Mouse (Mus musculus) heart, adult 9 months (tissue): ENCODE measurements around the gene Cox17.

Experiments used
- DNase-seq, 2 experiments: peaks; one replicate each; pipeline ENCODE4 v3.0.0; 2022; ENCODE audit warnings: low spot score in 2 of 2

Cox17 gene

GRCm38 (mm10) chr16:38348217-38348761 is 1.5 kb downstream of the Cox17 start:
- no peak for DNase-seq

GRCm38 (mm10) chr16:38349881-38350280 is 3.1 kb downstream of the Cox17 start:
- no peak for DNase-seq

GRCm38 (mm10) chr16:38350361-38350855 is 3.6 kb downstream of the Cox17 start:
- DNase-seq, result peak; percentile 82 to 84

DNA sequence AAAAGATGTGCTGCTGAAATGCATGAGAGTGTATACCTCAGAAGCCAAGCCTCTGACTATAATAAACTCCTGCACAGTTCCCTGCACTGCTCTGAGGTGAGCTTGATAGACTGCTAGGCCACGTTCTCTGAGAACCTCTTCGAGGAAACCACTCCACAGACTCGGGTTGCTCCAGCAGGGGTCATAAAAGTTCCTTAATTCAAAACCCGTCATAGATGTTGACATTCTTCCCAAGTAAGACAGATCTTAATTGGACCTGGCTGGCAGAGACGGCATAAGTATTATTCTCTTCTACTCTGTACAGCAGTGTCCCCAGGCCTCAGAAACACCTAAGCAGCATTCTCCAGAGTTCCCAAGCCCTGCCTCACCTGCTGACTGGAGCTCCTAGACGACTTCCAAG is 4.1 kb downstream of the Cox17 start:
- DNase-seq, result no peak

- peak in 1 of 2 experiments; percentile 71 for DNase-seq
Observed at GRCm38 (mm10) chr16:38352031-38352430, 5.2 kb downstream of the Cox17 start.

DNA sequence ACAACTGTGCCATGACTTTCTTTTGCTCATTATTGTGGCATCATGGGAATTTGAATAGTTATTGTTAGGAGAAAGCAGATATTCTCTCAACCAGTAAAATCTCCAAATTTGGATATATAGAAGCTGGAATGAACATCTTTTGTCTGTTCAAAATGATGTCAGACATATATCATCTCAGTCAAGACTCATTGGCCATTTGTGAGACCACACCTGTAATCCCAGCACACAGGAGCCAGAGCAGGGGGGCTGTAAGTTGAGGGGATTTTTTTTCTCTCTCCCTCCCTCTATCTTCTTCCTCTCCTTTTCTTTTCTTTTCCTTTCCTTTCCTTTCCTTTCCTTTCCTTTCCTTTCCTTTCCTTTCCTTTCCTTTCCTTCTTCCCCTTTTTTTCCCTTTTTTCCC is 6.1 kb downstream of the Cox17 start:
- DNase-seq, result no peak

GRCm38 (mm10) chr16:38353642-38354041 is 6.9 kb downstream of the Cox17 start:
- no peak for DNase-seq

GRCm38 (mm10) chr16:38354185-38354913 is 7.6 kb downstream of the Cox17 start:
- DNase-seq, result no peak

GRCm38 (mm10) chr16:38358256-38358812 is 11.5 kb downstream of the Cox17 start:
- no peak for DNase-seq

GRCm38 (mm10) chr16:38359241-38359640 is 12.4 kb downstream of the Cox17 start:
- no peak for DNase-seq

DNA sequence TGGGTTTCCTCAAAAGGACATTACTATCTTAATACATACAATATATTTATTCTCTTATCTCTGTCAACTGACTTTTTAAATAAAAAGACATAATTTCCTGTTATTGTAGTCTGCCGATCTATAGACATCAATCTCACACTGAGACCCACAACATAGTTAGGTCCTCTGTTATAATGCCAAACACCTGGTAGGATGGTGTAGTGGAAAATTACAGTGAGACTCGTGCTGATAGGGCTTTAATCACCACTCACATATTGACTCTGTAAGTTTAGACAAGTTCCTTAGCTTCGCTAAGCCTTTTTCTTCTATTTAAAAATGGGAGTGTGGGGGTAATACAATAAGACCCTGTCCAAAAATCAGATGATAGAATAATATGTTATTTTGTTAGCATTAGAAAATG is 13.1 kb downstream of the Cox17 start:
- no peak for DNase-seq

- DNase-seq, result no peak
Observed at GRCm38 (mm10) chr16:38360317-38360716, 13.5 kb downstream of the Cox17 start.

DNA sequence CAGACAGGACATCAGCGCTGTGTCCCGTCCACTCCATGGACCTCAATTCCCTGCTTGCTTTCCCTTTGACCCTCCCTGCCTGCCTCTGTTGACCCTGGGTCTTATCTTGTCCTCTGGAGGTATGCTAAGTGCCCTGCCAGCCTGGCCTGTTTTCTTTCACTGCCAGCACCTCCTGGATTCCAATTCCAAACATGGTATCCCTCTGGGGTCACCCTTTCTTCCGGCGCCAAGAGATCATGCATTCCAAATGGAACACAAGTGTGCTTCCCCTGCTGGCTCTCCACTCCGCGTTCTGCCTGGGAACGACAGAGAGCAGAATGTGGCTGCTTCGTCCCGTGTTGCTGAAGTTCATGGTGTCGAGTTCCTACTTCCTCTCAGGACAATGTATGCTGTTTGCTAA is 15.1 kb downstream of the Cox17 start, which contains the start of gene Popdc2:
Gene Popdc2 (plus strand): TSS at position 277 of the 400 bp plus-strand sequence.
- DNase-seq, result peak; percentile 88

DNA sequence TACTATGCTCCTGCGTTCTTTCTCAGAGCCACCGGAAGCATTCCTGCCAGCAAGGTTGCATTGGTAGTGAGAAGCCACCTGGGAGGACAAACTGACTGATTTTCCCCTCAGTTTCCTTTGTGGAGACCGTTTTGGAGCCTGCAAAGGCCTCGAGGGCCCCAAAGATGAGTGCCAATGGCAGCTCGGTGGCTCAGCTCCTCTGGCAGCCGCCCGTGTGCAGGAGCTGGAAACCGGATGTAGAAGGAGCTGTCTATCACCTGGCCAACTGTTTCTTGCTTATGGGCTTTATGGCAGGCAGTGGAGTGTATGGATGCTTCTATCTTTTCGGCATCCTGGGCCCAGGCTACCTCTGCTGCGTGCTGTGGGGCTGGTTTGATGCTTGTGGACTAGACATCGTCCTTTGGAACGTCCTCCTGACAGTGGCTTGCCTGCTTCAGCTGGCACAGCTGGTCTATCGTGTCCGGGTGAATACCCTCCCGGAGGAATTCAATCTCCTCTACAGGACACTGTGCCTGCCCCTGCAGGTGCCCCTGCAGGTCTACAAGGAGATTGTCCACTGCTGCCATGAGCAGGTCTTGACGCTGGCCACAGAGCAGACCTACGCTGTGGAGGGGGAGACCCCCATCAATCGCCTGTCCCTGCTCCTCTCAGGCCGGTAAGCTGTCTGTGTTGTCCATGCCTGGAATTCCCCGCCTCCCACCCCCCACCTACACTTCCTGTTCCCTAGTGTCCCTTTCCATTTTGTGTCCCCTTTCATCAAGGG is 15.9 kb downstream of the Cox17 start:
- DNase-seq, result no peak

GRCm38 (mm10) chr16:38363256-38363595 is 16.4 kb downstream of the Cox17 start:
- no peak for DNase-seq

GRCm38 (mm10) chr16:38363657-38364056 is 16.9 kb downstream of the Cox17 start:
- no peak for DNase-seq

DNA sequence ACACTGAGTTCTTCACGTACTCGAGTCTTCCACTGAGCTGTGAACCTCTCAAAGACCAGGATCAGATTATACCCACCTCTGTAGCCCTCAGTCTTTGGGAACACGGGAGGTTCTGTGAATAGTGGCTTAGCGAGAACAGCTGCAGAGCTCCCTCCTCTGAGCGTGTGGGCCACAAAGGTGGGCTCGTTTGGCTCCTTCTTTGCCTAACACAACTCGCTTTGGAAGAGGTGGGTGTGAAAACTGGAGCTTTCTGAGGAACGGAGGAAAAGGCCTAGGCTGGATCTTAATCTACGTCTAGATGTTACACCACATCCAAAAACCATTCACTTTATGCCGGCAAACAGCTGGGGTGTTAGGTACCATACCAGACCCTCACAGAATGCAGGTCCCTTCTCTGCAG is 18.6 kb downstream of the Cox17 start:
- no peak for DNase-seq

DNA sequence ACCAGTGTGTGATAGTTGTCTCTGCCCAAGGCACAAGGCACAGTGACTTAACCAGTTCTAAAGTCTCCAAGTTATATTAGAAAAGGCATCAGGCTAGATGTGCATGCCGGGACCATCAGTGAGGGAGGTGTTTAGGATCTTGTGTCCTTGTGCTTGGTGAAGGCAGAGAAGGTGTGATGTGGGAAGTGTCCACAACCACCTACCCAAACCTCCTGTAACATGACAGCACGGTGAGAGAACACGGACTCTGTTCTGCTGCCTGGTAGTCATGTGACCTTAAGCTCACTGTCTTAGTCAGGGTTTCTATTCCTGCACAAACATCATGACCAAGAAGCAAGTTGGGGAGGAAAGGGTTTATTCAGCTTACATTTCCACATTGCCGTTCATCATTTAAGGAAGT is 19.4 kb downstream of the Cox17 start:
- no peak for DNase-seq

DNA sequence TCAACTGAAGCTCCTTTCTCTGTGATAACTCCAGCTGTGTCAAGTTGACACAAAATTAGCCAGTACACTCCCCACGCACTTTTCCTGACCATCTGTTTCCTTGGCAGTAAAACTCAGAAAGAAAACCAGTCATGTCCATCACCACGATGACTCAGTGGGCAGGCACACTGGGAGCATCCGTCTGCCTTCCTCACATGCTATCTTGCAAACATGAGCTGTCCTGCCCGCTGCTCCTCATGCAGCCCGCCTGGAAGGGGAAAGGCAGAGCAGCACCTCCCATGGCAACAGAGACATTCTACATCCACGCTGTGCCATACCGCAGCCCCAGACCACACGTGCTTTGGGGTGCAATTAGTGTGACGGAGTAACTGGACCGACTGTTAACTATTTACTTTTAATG is 21.5 kb downstream of the Cox17 start:
- peak; percentile 58 to 70 for DNase-seq

DNA sequence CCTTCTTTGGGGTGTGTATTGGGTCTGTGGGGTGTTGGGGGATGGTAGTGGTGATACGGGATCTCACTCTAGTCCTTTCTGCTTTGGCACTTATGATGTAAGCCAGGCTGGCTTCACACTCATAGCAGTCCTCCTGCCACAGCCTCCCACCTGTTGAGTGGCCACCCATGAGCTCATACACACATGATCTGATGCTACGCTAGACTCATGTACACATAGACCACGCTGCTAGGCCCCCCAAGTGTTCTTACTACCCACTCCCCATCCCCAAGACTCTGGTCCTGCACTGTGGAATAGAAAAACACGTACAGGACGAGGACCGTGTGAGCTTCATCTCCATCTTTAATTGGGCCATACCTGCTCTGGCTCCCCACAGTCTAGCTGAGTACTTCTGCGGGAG is 22.2 kb downstream of the Cox17 start:
- no peak for DNase-seq

DNA sequence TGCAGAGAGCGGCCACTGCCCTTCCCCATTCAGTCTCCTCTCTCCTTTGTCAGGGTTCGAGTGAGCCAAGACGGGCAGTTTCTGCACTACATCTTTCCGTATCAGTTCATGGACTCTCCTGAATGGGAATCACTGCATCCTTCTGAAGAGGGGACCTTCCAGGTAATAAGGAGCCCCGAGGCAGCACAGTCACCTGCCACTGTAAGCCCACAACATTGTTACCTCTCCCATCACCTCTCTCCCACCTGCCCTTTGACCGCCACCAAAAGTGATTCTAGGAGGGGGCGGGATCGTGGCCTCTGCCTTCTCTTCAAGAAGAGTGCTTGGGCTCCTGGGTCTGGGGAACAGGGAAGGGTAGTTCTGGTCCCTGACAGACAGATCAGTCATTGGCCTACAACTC is 22.6 kb downstream of the Cox17 start:
- no peak for DNase-seq

GRCm38 (mm10) chr16:38369992-38370484 is 23.2 kb downstream of the Cox17 start:
- DNase-seq, result no peak
